Mouse (Mus musculus) kidney, postnatal 14 days (tissue): Measurements from ENCODE around the gene Eif2ak3.

Experiments
- DNase-seq: peaks from one replicate; pipeline ENCODE4 v3.0.0; 2022; ENCODE audit warnings: mixed read lengths

Gene Eif2ak3

GRCm38 (mm10) chr6:70909572-70909971 is 65.3 kb downstream of the Eif2ak3 start:
- DNase-seq: no peak

DNA sequence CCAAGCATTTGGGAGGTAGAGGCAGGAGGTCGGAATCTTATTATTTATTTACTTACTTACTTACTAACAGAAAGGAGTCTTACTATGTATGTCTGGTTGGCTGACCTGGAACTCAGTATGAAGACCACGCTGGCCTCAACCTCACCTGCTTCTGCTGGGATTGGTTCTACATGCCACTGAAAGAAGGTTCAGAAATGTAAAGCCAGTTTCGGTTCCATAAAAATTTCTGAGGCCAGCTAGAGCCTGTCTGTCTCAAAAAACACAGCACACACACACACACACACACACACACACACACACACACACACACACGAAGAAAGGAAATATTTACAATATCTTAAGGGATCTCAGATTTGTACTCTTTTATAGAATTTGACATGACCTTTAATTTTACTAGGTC is 66.0 kb downstream of the Eif2ak3 start:
- no peak for DNase-seq

DNA sequence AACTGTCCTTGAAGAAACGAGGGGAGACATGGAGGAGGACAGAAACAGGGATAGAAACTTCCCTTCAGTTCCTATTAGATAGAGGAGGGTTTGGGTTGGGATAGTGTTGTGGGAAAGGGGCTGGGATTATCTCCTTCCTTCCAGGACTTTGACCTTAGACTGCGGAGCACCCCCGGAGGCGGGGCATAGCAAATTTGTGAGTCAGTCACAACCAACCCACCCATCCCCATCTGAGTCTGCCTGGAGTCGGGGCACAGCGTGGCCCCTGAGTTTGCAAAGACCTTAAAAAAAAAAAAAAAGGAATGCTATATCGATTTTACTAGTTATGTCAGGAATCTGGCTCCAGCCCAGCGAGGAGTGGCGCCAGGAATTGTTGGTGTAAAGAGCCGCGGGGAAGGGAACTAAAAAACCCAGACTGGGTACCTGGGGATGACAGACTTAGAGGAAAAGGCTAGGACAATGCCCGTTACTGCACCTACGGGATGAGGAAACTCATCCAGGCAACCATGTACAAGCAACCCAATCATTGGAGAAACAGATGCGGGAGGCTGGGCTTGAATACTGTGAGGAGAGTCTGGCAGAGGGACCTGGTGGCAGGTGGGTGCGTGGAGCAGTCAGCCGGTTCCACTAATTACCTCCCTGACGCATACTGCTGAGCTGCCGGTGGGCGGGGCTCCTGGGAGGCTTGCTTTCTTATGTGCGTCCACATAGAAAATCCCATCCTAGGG is 67.5 kb downstream of the Eif2ak3 start:
- peak; percentile 8 for DNase-seq

DNA sequence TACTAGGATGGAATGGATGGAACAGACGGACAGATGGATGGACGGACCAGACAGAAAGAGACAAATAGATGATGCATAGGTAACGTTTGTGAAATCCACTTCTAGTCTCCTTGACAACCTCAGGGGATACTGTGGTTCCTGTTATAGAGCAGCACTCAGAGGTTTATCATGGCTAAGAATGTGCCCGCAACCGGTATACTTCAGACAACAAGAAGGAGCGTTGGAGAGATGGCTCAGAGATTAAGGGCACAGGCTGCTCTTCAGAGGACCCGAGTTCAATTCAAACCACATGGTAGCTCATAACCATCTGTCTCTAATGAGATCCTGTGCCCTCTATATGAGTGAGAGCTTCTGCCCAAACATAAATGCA is 68.1 kb downstream of the Eif2ak3 start:
- no peak for DNase-seq

DNA sequence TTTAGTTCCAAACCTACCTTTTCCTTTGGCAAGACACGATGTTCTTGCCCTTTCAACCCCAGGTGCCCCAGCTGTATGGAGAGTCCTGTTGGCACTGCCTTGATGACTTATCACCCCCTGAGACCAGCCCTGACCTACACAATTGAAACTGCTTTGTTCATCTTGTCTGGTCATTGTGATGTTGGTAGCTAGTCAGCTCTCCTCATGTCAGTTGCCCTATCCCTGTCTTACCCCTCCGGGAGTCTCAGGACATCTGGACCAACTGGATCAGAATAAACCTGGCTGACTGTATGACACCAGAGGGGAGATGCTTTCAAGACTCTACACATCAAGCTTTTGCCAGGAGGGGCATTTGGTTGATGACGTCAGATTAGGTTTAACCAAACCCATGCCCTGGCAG is 74.5 kb downstream of the Eif2ak3 start, which contains the start of gene Tex37:
TSS of gene Tex37 (minus strand) at position 101 of the 400 bp plus-strand sequence.
- no peak for DNase-seq

DNA sequence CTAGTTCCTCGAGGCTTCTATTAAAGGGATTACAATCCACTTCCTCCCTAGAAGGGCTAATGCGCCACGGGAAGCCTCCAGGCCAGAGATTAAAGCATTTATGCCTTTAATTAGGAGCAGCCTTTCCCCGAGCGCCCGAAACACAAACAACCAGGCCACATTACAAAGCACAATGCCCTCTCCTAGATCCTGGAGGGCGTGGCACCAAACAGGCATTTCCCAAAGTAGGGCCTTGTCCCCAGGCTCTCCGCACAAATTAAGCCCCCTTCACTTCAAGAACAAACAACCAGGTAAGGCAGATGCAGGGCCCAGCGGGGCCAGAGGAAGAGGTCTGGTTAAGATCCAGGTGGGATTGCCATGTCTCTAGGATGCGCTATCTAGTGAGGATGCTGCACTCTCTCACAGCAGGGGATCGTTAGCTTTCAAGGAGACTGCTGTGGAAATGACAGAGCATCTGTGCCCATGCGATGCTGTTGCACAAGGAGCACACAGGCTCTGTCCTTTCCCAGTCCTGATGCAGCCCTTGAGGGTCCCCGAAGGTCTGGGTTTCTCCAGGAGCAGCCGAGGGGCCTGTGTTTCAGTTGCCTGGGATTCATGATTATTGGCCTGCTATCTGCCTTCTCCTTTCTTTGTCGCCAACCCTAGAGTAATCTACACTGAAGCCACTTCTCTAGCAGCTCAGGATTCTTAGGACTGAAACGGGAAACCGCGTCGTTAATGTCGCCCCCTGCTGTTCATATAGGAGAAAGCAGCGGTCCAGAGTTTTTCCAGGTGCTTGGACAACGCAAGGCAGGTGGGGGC is 77.2 kb downstream of the Eif2ak3 start:
- peak; percentile 43 for DNase-seq

GRCm38 (mm10) chr6:70931801-70932200 is 87.5 kb downstream of the Eif2ak3 start:
- no peak for DNase-seq

- DNase-seq: no peak
Observed at GRCm38 (mm10) chr6:70953274-70953673, 109.0 kb downstream of the Eif2ak3 start.

- peak; percentile 43 for DNase-seq
Observed at GRCm38 (mm10) chr6:70954040-70954439, 109.7 kb downstream of the Eif2ak3 start.
